Mouse (Mus musculus) macrophage (primary cell): Measurements from ENCODE around the gene Dnah1. TPM values are rescaled to one million over a fixed set of nuclear protein-coding genes. Genes with fewer than 3 reads are reported as not detected.

Experiments used
- H3K27ac ChIP-seq: fragments of 350-480 bp; formaldehyde crosslinking; 2 replicates; pipeline ENCODE4 v1.9.0; 2021
- H3K36me3 ChIP-seq: fragments of 350-480 bp; formaldehyde crosslinking; 2 replicates; pipeline ENCODE4 v1.9.0; 2021; ENCODE audit errors: inconsistent target
- H3K4me3 ChIP-seq: fragments of 350-480 bp; formaldehyde crosslinking; 2 replicates; pipeline ENCODE4 v1.9.0; 2021; ENCODE audit errors: inconsistent target
- H3K79me2 ChIP-seq: fragments of 350-480 bp; formaldehyde crosslinking; 2 replicates; pipeline ENCODE4 v1.9.0; 2021; ENCODE audit errors: inconsistent target
- WGBS: methylation state at CpG from one replicate; pipeline ENCODE4 v1.1.7; 2026; ENCODE audit warnings: inconsistent platforms; ENCODE audit not compliant: missing documents; 5-methylcytosine and 5-hydroxymethylcytosine counted together
- polyA plus RNA-seq: library from polyadenylated mRNA; stranded (reverse); fragments of 250-400 nt; gene quantifications from 3 replicates; pipeline ENCODE4 v1.2.4, GENCODE M21; 2018; ENCODE audit warnings: inconsistent platforms
- total RNA-seq, 78 experiments: library from RNA; depleted of rRNA; stranded (reverse); fragments of 250-400 nt; gene quantifications; 1 replicate in 9 of 78; 2 replicates in 24 of 78; 3 replicates in 43 of 78; 4 replicates in 2 of 78; pipeline ENCODE4 v1.2.4; 2018; ENCODE audit warnings: inconsistent platforms in 56 of 78

Gene Dnah1
- under 1 TPM in 10 of 26 experiments, not detected in 16; 0.03 to 0.28 (median 0.06) TPM for total RNA-seq (2018; cell fraction: chromatin; rRNA removed)
- total RNA-seq (2018; cell fraction: cytosol; rRNA removed): under 1 TPM in 5 of 26 experiments, not detected in 21; under 0.01 to 0.03 (median under 0.01) TPM
- total RNA-seq (2018; cell fraction: nucleus; rRNA removed): under 1 TPM in 1 of 26 experiments, not detected in 25; 0.05 TPM
- not detected in 3 replicates for polyA plus RNA-seq

DNA sequence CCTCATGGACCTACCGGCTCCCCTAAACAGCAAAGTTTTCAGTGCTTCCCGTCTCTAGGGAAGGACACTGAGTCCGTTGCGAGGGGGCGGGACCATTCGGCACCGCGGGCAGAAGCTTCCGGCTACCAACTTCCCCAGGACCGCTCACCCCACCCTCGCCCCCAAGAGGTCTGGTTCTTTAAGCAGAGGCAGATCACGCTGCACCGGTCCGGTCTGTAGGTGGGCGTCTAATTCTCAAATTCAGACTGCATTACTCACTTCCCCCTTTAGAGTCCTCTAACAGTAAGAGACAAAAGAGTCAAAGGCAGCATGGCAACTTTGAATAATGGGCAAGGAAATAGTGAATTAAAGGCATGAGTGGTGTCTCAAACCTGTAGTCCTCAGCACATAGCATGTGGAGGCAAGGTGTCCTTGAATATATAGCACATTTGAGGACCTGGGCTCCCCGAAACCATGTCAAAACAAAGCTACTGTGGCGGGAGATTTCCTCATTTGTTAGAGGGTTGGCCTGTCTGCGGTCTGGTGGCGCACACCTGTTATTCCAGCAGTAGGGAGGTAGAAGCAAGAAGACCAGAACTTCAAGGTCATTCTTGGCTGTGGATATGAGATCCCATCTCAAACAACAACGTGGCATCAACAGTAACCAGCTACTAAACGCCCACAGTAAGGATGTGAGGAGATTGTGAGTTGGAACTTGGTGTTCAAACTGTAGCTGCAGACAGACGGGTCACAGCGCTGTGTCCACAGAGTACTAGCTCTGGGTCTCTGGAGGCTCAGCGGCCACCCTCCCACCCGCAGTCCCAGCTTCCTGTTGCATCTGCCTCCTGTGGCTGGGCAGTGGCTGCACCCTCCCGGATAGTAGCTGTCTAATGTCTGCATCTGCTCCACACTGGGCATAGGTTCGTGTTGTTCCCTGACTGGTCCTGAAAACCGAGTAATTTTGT is at the start of gene Dnah1:
Gene Dnah1, minus strand, starts transcription at position 48 of the 944 bp plus-strand sequence.
- H3K36me3 ChIP-seq: no peaks in the 10 kb centered on the region
- no peaks in the 10 kb centered on the region for H3K79me2 ChIP-seq
- WGBS: 9% methylated on average over 28 of the region's 28 CpGs
- peak within 1 kb of the TSS; percentile 26 for H3K4me3 ChIP-seq
- peak within 1 kb of the TSS; percentile 2; the same call in 1 of the 2 replicates for H3K27ac ChIP-seq

DNA sequence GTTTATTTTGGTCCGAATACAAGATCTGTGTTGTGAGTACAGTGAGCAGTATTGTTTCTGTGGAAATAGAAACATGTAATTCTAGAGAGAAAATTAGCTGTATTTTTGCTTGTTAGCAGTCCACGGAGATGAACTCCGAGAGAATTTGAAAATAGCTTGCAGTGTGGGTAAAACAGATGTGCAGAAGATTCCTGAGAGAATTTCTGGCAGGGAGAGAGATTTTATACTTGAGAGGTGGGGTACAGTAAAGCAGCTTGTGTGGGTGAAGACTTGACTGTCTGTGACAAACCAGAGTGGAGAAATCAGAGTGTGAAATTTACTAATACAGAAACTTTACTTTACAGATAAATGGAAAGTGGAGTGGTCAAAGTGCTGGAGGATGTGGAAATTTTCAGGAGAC is 45.7 kb upstream of the Dnah1 start:
- Histone ChIP-seq H3K27ac (no peak overlapping the region), H3K79me2 (no peaks in the 10 kb centered on the region), H3K36me3 (peaks cover 46% of the 10 kb centered on the region), H3K4me3 (no peak overlapping the region)
- 92% methylated on average over 3 of the region's 3 CpGs for WGBS

DNA sequence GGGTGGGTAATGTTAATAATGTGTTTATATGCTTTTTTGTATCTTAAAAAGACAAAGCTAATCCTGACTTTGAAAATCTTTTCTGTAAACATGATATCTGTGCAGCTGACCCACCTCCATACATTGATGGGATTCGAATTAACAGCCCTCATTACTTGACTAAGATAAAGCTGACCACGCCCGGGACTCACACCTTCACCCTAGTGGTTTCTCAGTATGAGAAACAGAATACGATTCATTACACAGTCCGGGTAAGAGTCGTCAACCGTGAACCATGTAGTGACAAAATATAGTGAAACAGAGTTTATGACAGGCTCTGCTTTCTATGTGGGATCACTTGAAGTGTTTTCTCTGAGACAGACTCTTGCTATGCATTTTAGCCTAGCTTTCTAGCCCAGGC is 44.3 kb upstream of the Dnah1 start:
- H3K27ac ChIP-seq: no peak overlapping the region
- WGBS: 93% methylated on average over 7 of the region's 7 CpGs
- no peaks in the 10 kb centered on the region for H3K79me2 ChIP-seq
- H3K4me3 ChIP-seq: no peak overlapping the region
- peaks cover 58% of the 10 kb centered on the region for H3K36me3 ChIP-seq

DNA sequence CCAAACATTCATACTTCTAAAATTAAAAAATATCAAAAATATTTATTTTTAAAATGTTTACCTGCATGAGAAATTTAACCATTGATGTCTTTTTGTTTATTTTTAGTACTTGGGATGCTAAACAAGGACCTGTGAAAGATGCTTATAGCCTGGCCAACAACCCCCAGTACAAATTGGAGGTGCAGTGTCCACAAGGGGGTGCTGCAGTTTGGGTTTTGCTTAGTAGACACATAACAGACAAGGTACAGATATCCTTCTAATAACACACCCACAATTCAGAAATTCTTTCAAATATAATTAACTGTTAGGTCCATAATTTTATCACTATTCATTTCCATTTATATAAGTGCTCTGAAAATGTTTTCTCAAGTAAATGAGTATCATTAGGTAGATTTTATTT is 41.7 kb upstream of the Dnah1 start:
- peaks cover 56% of the 10 kb centered on the region for H3K36me3 ChIP-seq
- no peak overlapping the region for H3K4me3 ChIP-seq
- no peak overlapping the region for H3K27ac ChIP-seq
- no peaks in the 10 kb centered on the region for H3K79me2 ChIP-seq

DNA sequence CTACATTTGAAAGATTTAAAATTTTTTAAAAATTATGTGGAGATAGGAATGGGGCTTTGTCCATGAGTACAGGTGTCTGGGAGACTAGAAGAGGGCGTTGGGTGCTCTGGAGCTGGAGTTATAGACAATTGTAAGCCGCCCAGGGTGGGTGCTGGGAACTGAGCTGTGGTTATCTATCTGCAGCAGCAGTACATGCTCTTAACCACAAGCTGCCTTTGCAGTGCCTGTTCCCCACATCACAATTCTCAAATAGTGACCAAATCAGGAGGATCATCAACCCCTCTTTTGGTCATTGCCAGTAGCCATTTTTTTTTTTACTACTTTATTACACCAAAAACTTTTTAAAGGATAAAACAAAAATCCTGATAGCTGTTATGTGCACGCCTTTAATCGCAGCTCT is 40.9 kb upstream of the Dnah1 start:
- 94% methylated on average over 4 of the region's 4 CpGs for WGBS
- Histone ChIP-seq H3K36me3 (peaks cover 62% of the 10 kb centered on the region), H3K27ac (no peak overlapping the region), H3K79me2 (no peaks in the 10 kb centered on the region), H3K4me3 (no peak overlapping the region)

DNA sequence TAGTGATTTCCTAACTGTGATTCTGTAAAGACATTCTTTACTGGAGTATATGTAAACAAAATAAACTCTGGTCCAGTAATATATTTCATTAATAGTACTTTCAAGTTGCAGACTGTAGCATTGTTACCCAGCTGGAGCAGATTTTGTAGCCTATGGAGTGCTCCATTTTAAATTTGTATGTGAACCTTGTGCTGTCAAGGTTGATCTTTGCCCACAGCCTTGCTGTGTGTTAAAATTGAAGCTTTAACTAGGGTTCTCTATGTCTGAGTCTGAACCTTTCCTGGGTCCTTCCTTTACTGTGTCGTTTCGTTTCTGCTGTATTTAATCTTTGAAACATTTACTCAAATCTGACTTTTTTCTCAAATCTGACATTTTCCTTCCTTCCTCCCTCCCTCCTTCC is 38.5 kb upstream of the Dnah1 start:
- Histone ChIP-seq H3K36me3 (peaks cover 69% of the 10 kb centered on the region), H3K4me3 (no peak overlapping the region)

DNA sequence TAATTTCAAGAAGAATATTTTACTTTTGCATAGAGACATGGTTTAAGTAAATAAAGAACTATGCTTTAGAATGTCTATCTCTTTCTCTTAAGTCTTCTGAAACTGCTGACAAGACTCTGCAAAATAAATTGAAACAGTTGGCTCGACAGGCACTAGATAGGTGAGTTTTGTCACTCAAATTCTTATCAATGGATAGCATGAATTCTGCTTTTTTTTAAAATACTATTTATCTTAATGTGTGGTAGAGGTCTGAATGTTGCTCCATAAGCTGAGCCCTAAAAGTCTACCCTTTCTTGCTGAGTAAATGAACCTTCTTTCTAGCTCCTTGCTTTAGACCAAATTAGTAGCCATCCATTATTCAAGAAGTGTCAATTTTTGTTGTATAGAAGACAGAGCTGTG is 21.7 kb upstream of the Dnah1 start:
- peaks cover 33% of the 10 kb centered on the region for H3K79me2 ChIP-seq
- peaks cover 45% of the 10 kb centered on the region for H3K36me3 ChIP-seq
- WGBS: 95% methylated on average over 1 of the region's 1 CpGs
- no peak overlapping the region for H3K4me3 ChIP-seq
- H3K27ac ChIP-seq: no peak overlapping the region

More for the DNA sequence above, 38.5 kb upstream of the Dnah1 start:
- H3K27ac ChIP-seq: no peak overlapping the region
- no peaks in the 10 kb centered on the region for H3K79me2 ChIP-seq
- whole genome bisulfite sequencing: 93% methylated on average over 2 of the region's 2 CpGs

DNA sequence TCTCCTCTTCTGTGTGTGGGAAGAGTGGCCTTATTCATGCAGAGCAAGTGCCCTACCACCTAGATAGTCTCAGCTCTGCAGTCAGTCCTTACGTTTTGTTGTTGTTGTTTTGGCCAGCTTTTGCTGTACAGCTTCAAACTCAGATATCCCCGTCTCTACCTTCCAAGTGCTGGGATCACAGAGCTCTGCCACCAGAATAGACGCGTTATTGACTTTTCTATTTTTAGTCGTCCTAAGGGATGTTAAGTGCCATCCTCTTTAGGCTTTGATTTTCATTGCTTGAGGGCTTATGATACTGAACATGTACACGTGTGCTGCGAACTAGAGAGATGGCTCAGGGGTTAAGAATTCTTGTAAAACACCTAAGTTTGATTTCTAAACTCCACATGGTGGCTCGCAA is 19.5 kb upstream of the Dnah1 start:
- Histone ChIP-seq H3K79me2 (peaks cover 54% of the 10 kb centered on the region), H3K27ac (no peak overlapping the region), H3K4me3 (no peak overlapping the region), H3K36me3 (peaks cover 26% of the 10 kb centered on the region)
- 96% methylated on average over 8 of the region's 8 CpGs for WGBS

DNA sequence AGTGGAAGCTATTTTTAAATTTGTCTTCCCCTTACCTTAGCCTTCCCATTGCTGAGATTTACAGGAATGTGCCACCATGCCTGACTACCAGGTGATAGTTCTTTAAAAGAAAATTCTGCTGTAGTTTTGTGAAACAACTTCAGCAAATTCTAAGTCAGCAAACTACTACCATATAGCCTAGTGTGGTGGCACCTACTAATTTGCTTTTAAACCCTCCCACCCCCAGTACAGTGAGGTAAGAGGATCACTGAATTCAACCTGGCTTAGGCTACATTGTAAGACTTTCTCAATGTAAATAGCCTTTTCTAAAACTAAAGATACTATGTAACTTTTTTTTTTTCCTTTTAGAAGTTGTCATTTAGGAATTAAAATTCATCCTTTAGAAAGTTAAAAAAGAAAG is 14.3 kb upstream of the Dnah1 start:
- H3K36me3 ChIP-seq: peaks cover 10% of the 10 kb centered on the region
- H3K79me2 ChIP-seq: peaks cover 60% of the 10 kb centered on the region
- H3K4me3 ChIP-seq: peak overlapping the region; percentile 81
- H3K27ac ChIP-seq: no peak overlapping the region

DNA sequence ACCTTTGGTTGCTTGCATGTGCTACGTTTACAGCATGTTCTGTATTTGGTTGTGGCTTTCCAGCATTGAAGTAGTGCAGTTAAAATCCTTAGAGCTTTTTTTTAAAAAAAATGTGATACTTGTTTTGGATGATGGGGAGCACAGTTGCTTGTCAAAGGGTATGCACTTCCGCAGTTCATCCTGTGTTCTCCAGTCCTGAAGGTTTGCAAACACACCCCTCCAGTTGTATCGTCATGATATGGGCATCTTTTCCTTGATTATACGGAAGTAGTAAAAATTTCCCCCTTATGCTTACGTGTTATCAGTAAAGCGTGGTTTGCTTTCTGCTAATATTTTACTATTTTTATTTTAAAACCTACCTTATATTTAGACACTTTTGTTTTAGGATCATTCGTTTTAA is 13.7 kb upstream of the Dnah1 start:
- Histone ChIP-seq H3K27ac (no peak overlapping the region), H3K4me3 (peak overlapping the region; percentile 81)
- 0% methylated on average over 7 of the region's 7 CpGs for WGBS

DNA sequence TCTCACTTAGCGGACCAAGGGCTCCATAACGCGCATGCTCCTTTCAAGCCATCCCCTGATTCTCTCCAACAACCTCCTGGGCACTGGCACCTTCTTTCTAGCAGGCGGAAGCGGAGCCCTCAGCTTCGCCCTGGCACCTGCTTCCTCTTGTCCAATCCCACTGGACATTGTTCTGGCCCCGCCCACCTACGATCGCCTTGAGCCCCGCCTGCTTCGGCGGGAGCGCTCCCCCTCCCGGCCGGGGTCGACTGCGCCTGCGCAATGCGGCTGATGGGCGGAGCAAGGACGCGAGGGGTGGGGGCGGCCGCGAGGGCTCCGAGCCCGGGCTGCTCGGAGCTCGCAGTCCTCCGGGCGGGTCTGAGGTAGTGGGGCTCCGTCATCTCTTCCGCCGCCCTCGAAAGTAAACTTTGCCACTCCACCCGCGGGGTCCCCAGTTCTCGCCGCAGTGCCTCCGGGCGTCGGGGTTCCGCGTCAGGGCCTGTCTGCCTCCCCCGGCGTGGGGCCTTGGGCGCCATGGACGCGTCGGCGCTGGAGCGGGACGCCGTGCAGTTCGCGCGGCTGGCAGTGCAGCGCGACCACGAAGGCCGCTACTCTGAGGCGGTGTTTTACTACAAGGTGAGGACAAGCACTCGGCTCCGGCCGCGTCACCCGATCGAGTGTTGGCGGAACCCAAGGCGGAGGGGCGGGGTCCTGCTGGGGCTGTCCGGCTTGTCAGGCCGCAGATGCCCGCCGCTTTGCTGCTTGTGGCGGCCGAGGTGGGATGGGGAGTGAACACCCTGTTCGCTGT is 12.9 kb upstream of the Dnah1 start, which contains the start of gene Capn7:
Gene Capn7, plus strand, starts transcription at position 270 of the 787 bp plus-strand sequence.
- H3K27ac ChIP-seq: 0 out of 2 replicates have a peak within 1 kb of the TSS, but pooled peaks have one; percentile 21
- H3K79me2 ChIP-seq: peaks cover 47% of the 10 kb centered on the region
- WGBS: under 1% methylated on average over 70 of the region's 78 CpGs
- peaks cover 7% of the 10 kb centered on the region; the same call in 1 of the 2 replicates for H3K36me3 ChIP-seq
- H3K4me3 ChIP-seq: peak within 1 kb of the TSS; percentile 81

More for the DNA sequence above, 13.7 kb upstream of the Dnah1 start:
- Histone ChIP-seq H3K79me2 (peaks cover 55% of the 10 kb centered on the region), H3K36me3 (peaks cover 7% of the 10 kb centered on the region; the same call in 1 of the 2 replicates)

DNA sequence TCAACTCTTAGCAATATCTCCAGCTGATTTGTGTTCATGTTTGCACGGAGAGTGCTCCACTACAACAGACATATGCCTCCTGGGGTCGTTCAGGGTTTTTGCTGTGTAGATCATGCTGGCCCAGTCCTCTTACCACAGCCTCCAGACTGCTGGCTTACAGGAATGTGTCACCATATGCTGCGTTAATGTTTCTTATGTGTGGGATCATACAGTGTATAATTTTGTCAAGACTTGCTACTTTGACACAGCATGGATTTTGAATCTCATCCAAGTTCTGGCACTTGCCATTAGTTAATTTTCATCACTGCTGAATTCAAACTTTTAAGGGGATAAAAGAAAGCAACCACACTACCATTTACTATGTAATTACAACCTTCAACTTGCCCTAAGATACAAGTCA is 12.1 kb upstream of the Dnah1 start:
- Histone ChIP-seq H3K36me3 (peaks cover 5% of the 10 kb centered on the region; the same call in 1 of the 2 replicates), H3K4me3 (peak overlapping the region; percentile 46), H3K79me2 (peaks cover 39% of the 10 kb centered on the region), H3K27ac (0 out of 2 replicates have a peak overlapping the region, but pooled peaks have one; percentile 21)
- 67% methylated on average over 3 of the region's 3 CpGs for WGBS

DNA sequence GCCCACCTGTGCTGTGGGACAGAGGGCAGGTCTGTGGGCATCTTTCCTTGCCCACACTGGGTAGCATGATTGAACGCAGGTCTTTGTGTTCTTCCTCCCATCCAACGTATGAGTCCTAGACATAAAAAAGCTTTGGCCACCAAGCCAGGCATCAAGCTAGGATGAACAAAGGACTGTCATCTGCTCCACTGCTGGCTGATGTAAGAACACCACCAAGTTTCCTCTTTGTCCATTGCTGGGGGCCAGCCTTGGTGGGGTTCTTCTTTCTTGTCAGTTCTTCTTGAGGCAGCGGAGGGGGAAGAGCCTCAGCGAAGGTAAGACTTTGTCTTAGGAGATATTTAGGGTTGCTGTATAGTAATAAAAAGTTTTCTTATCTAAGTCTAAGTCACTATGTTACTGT is 7.3 kb upstream of the Dnah1 start:
- H3K4me3 ChIP-seq: no peak overlapping the region
- WGBS: 90% methylated on average over 4 of the region's 4 CpGs
- H3K27ac ChIP-seq: no peak overlapping the region
- no peaks in the 10 kb centered on the region for H3K36me3 ChIP-seq
- H3K79me2 ChIP-seq: no peaks in the 10 kb centered on the region

DNA sequence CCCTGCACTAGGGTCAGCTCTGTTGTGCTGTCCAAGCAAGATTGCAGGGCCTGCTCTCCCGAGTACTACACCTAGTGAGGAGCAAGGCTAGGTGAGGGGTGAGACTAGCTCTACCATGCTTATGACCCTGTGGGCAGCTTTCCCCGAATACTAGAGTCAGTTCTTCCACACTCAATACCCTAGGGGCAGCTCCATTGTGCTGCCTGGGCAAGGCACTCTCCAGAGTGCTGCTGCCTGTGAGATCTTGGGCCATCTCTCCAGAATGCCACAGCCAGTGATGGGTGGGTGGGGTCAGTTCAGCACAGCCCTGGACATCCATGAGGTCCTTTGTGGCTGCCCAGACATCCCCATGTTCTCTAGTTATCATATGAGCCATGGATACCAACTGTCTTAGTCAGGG is 6.0 kb upstream of the Dnah1 start:
- no peak overlapping the region for H3K4me3 ChIP-seq
- no peak overlapping the region for H3K27ac ChIP-seq
- 83% methylated on average over 2 of the region's 2 CpGs for WGBS
- no peaks in the 10 kb centered on the region for H3K79me2 ChIP-seq
- no peaks in the 10 kb centered on the region for H3K36me3 ChIP-seq
